Mouse (Mus musculus) ES-E14 (cell line): ENCODE data around the gene Myh6.

ENCODE experiments used
- CHD2 ChIP-seq: IDR thresholded peaks from 2 replicates; pipeline ENCODE4 v1.6.1; 2014; ENCODE audit warnings: mild to moderate bottlenecking, low read depth, low read length, inconsistent platforms
- HCFC1 ChIP-seq: IDR thresholded peaks from 2 replicates; pipeline ENCODE4 v1.6.1; 2012; ENCODE audit warnings: low read length, inconsistent platforms, borderline replicate concordance; ENCODE audit not compliant: insufficient read depth
- MAFK ChIP-seq: IDR thresholded peaks from 2 replicates; pipeline ENCODE4 v1.6.1; 2014; ENCODE audit warnings: mild to moderate bottlenecking, low read depth, low read length, inconsistent platforms; ENCODE audit not compliant: insufficient read depth
- ZC3H11A ChIP-seq: IDR thresholded peaks from 2 replicates; pipeline ENCODE4 v1.6.1; 2012; ENCODE audit warnings: low read depth, mild to moderate bottlenecking, inconsistent platforms, low read length, borderline replicate concordance
- ZNF384 ChIP-seq: IDR thresholded peaks from 2 replicates; pipeline ENCODE4 v1.6.1; 2012; ENCODE audit warnings: low read depth, low read length, inconsistent platforms

DNA sequence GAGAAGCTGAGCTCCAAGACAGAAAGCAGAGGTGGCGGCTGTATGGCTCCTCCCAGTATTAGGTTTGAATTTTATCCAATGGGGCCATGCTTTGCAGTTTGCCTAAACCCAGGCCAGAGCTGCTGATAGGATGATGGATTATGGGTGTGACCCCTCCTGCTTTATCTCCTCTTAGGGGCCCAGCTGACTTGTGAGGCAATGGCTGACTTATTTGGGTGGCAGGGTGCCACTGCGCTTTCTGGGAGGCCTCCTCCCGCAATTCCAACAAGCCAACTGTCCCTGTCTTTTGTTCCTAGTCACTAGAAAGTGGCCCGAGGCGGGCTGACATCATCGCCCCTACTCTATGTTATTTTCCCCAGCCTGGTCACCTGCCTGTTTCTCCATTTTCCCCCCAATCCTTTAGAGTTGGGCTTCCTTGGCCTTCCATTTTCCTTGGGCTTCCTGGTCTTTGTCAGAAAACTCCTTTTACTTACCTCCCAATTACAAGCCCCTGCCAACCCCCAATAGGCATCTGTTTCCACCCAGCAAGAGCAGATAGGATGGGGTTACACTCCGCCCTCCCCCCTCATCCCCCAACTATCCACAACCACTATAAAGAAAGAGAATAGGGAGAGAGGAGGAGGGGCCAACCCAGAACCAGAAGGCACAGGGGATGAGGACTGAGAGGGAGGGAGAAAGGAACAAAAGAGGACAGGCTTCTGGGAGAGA, 41.9 kb downstream of the Myh6 start:
- TF ChIP-seq MAFK (no peak), ZC3H11A (no peak), ZNF384 (no peak), HCFC1 (no peak), CHD2 (no peak)
